Comparison of ENCODE assay signal across 8 mouse cellular contexts in genomic region chrX:59134166-59134861, GRCm38 (mm10).
DNase-seq lines count a peak whose midpoint lies in the region; ATAC-seq and TF ChIP-seq lines count a peak whose summit lies in the region.

No protein-coding gene starts in this region.

- H3K27ac ChIP-seq in heart, embryonic 10.5 days: peak overlapping the region; percentile 84
- peak overlapping the region; percentile 59 for H3K27ac ChIP-seq in forebrain, postnatal 0 days (ENCODE audit: low read depth, low read length)
- H3K27ac ChIP-seq in neural tube, embryonic 14.5 days (ENCODE audit: low read depth, low read length): no peak overlapping the region
- H3K27ac ChIP-seq in thymus, adult 2 months (ENCODE audit: control insufficient read depth, insufficient read depth, low read length): no peak overlapping the region

- H3K27me3 ChIP-seq in heart, embryonic 10.5 days (ENCODE audit: insufficient read depth, poor library complexity, severe bottlenecking): peaks cover 14% of the 10 kb centered on the region; the same call in 1 of the 2 replicates
- no peaks in the 10 kb centered on the region for H3K27me3 ChIP-seq in forebrain, postnatal 0 days (ENCODE audit: insufficient read depth, low read length)
- H3K27me3 ChIP-seq in neural tube, embryonic 14.5 days (ENCODE audit: control insufficient read depth, insufficient read depth, low read length): no peaks in the 10 kb centered on the region
- H3K27me3 ChIP-seq in thymus, adult 2 months (ENCODE audit: control insufficient read depth, insufficient read depth, low read length): no peaks in the 10 kb centered on the region

- TF ChIP-seq CTCF in forebrain, postnatal 0 days (IDR thresholded peaks at IDR 0.05; ENCODE audit: low read depth): no peak
- TF ChIP-seq CTCF in thymus, adult 2 months (IDR thresholded peaks at IDR 0.05; ENCODE audit: borderline replicate concordance, control insufficient read depth, extremely low read depth, insufficient read depth, low read length, poor library complexity): no peak

- WGBS in heart, embryonic 10.5 days: 14% methylated on average over 65 of the region's 75 CpGs
- 35% methylated on average over 66 of the region's 75 CpGs for whole genome bisulfite sequencing in forebrain, postnatal 0 days
- WGBS in neural tube, embryonic 14.5 days: 14% methylated on average over 40 of the region's 75 CpGs
- WGBS in thymus, adult 2 months: 3% methylated on average over 55 of the region's 75 CpGs

- peak; percentile 82 for ATAC-seq in forebrain, postnatal 0 days
- peak; percentile 77 for ATAC-seq in neural tube, embryonic 14.5 days (ENCODE audit: low read depth)

- intact Hi-C loops in left cerebral cortex, postnatal 4 days (cut with DNase I): loop anchor here (2.0 kb wide), 1 partner anchor 514 kb away; no protein-coding TSS in a partner anchor

- peak overlapping the region; percentile 69 for H3K4me3 ChIP-seq in heart, embryonic 10.5 days
- peak overlapping the region; percentile 52 for H3K4me3 ChIP-seq in forebrain, postnatal 0 days (ENCODE audit: low read depth, low read length)
- H3K4me3 ChIP-seq in neural tube, embryonic 14.5 days (ENCODE audit: low read depth, low read length): peak overlapping the region; percentile 47
- H3K4me3 ChIP-seq in thymus, adult 2 months (ENCODE audit: control insufficient read depth, insufficient read depth, low read length): peak overlapping the region; percentile 97

- H3K4me2 ChIP-seq in forebrain, postnatal 0 days (ENCODE audit: low read depth): peak overlapping the region; percentile 52
- H3K4me2 ChIP-seq in neural tube, embryonic 14.5 days (ENCODE audit: low read depth, low read length): peak overlapping the region; percentile 58

- no peaks in the 10 kb centered on the region for H3K36me3 ChIP-seq in heart, embryonic 10.5 days
- H3K36me3 ChIP-seq in forebrain, postnatal 0 days (ENCODE audit: insufficient read depth): no peaks in the 10 kb centered on the region
- H3K36me3 ChIP-seq in neural tube, embryonic 14.5 days (ENCODE audit: control insufficient read depth, insufficient read depth, low read length): no peaks in the 10 kb centered on the region
- no peaks in the 10 kb centered on the region for H3K36me3 ChIP-seq in thymus, adult 2 months (ENCODE audit: control insufficient read depth, insufficient read depth, low read length)

- H3K9me3 ChIP-seq in heart, embryonic 10.5 days: no peaks in the 10 kb centered on the region
- no peaks in the 10 kb centered on the region for H3K9me3 ChIP-seq in forebrain, postnatal 0 days (ENCODE audit: low read length)
- no peaks in the 10 kb centered on the region for H3K9me3 ChIP-seq in neural tube, embryonic 14.5 days (ENCODE audit: control insufficient read depth, low read length)

- H3K9ac ChIP-seq in forebrain, postnatal 0 days: peak overlapping the region; percentile 53
- H3K9ac ChIP-seq in neural tube, embryonic 14.5 days (replicated peaks; ENCODE audit: low read depth, low read length): peak overlapping the region; percentile 50; the same call in 1 of the 2 replicates

- DNase-seq in heart, embryonic 10.5 days (ENCODE audit: low spot score): peak; percentile 78
- DNase-seq in heart, adult 9 months (ENCODE audit: low spot score in 2 of 2): no peak
- DNase-seq in cerebellum, adult 11-12 months: peak; percentile 19
- peak; percentile 36 for DNase-seq in forebrain, postnatal 0 days
- DNase-seq in induced T-regulatory cell, adult 2 months (ENCODE audit: low read depth): peak; percentile 36
- peak; percentile 13 for DNase-seq in left cerebral cortex, postnatal 4 days
- DNase-seq in thymus, adult 2 months: peak; percentile 64

- TF ChIP-seq POLR2A in thymus, adult 2 months (IDR thresholded peaks at IDR 0.05; ENCODE audit: control insufficient read depth, extremely low read depth, insufficient read depth, low read length, poor library complexity): 0 out of 2 replicates have a peak, but pooled peaks have one; percentile 24

- no peaks in the 10 kb centered on the region for H3K4me1 ChIP-seq in heart, embryonic 10.5 days
- H3K4me1 ChIP-seq in forebrain, postnatal 0 days (ENCODE audit: insufficient read depth): no peaks in the 10 kb centered on the region
- no peaks in the 10 kb centered on the region for H3K4me1 ChIP-seq in neural tube, embryonic 14.5 days (ENCODE audit: control insufficient read depth, insufficient read depth, low read length)
- peaks cover 4% of the 10 kb centered on the region; the same call in 1 of the 2 replicates for H3K4me1 ChIP-seq in thymus, adult 2 months (replicated peaks; ENCODE audit: control insufficient read depth, insufficient read depth, low read length)

Comparison
In these comparisons a context has a peak if more than half of its experiments do, and no peak if none do; other contexts are left out.
1. DNase-seq: peak in heart, embryonic 10.5 days (single experiment), cerebellum, adult 11-12 months (single experiment), forebrain, postnatal 0 days (single experiment), induced T-regulatory cell, adult 2 months (single experiment), left cerebral cortex, postnatal 4 days (single experiment) and thymus, adult 2 months (single experiment); none in heart, adult 9 months (0 of 2).
2. H3K27ac ChIP-seq: peak in heart, embryonic 10.5 days (single experiment) and forebrain, postnatal 0 days (single experiment); none in neural tube, embryonic 14.5 days (single experiment) and thymus, adult 2 months (single experiment).
3. H3K4me3 ChIP-seq: peak in every context shown above with its lines; median percentile 97 in thymus, adult 2 months; 69 in heart, embryonic 10.5 days; 52 in forebrain, postnatal 0 days; 47 in neural tube, embryonic 14.5 days.